Mouse (Mus musculus) hindbrain, embryonic 11.5 days (tissue): Measurements from ENCODE around the gene Abca7. TPM values are rescaled to one million over a fixed set of nuclear protein-coding genes. Genes with fewer than 3 reads are reported as not detected.

ENCODE experiments used
- ATAC-seq: fragments of 200-750 bp; cut with Nextera tagmentation; 2 replicates; pipeline ENCODE4 v1.8.0; 2017; ENCODE audit warnings: mild to moderate bottlenecking, moderate TSS enrichment, moderate library complexity; ENCODE audit not compliant: low FRiP score
- DNase-seq: peaks from one replicate; pipeline ENCODE4 v3.0.0-alpha.2; 2015; ENCODE audit warnings: low spot score
- H3K27ac ChIP-seq: fragments of 300-500 bp; sonication (generic); 2 replicates; pipeline ENCODE4 v1.5.1; 2014; ENCODE audit warnings: mild to moderate bottlenecking, low read depth, low read length
- H3K27me3 ChIP-seq: fragments of 300-500 bp; sonication (generic); 2 replicates; pipeline ENCODE4 v1.6.1; 2014; ENCODE audit warnings: mild to moderate bottlenecking, low read length, moderate library complexity, mixed read lengths; ENCODE audit not compliant: control insufficient read depth, insufficient read depth
- H3K36me3 ChIP-seq: fragments of 300-500 bp; sonication (generic); 2 replicates; pipeline ENCODE4 v1.6.1; 2014; ENCODE audit warnings: mild to moderate bottlenecking, low read length, moderate library complexity, mixed read lengths; ENCODE audit not compliant: control insufficient read depth, insufficient read depth
- H3K4me1 ChIP-seq: fragments of 300-500 bp; sonication (generic); replicated peaks from 2 replicates; pipeline ENCODE4 v1.6.1; 2014; ENCODE audit warnings: low read length, mixed read lengths; ENCODE audit not compliant: control insufficient read depth, insufficient read depth
- H3K4me2 ChIP-seq: fragments of 300-500 bp; sonication (generic); replicated peaks from 2 replicates; pipeline ENCODE4 v1.6.1; 2014; ENCODE audit warnings: mild to moderate bottlenecking, low read depth, low read length
- H3K4me3 ChIP-seq: fragments of 300-500 bp; sonication (generic); 2 replicates; pipeline ENCODE4 v1.5.1; 2014; ENCODE audit warnings: low read depth, low read length
- H3K9ac ChIP-seq: fragments of 300-500 bp; sonication (generic); 2 replicates; pipeline ENCODE4 v1.6.1; 2014; ENCODE audit warnings: low read depth, low read length
- H3K9me3 ChIP-seq: fragments of 300-500 bp; sonication (generic); 2 replicates; pipeline ENCODE4 v1.6.1; 2016; ENCODE audit warnings: low read length; ENCODE audit not compliant: control insufficient read depth
- WGBS: fragments of 180-500 bp; shearing (Covaris S2); extraction: QIAGEN DNeasy Blood & Tissue Kit; methylation state at CpG from one replicate; pipeline ENCODE4 v1.1.7; 2014; 5-methylcytosine and 5-hydroxymethylcytosine counted together
- polyA plus RNA-seq: library from polyadenylated mRNA; unstranded; fragments of >200 nt; fragmentation: Nextera tagmentation; extraction: Ambion mirVana; gene quantifications from 2 replicates; pipeline ENCODE4 v1.2.1, GENCODE M21; 2014

Gene Abca7
- polyA plus RNA-seq, 1 experiment from 2014 or later, result 2.6 TPM

- no peak overlapping the region for H3K4me2 ChIP-seq
- H3K4me3 ChIP-seq, result no peak overlapping the region
- H3K9me3 ChIP-seq, result no peaks in the 10 kb centered on the region
- H3K4me1 ChIP-seq, result peaks cover 2% of the 10 kb centered on the region
- DNase-seq (no peak), ATAC-seq (0 out of 2 replicates have a peak, but pooled peaks have one; percentile 0)
- H3K27ac ChIP-seq, result no peak overlapping the region
- WGBS, result 92% methylated on average over 1 of the region's 1 CpGs
- no peaks in the 10 kb centered on the region for H3K36me3 ChIP-seq
- H3K9ac ChIP-seq, result no peak overlapping the region
- H3K27me3 ChIP-seq, result peaks cover 7% of the 10 kb centered on the region
Observed at GRCm38 (mm10) chr10:79995636-79996035, 658 bp upstream of the Abca7 start.

GRCm38 (mm10) chr10:79997034-79997760 is 903 bp downstream of the Abca7 start:
- Histone ChIP-seq H3K27me3 (peaks cover 14% of the 10 kb centered on the region), H3K9me3 (no peaks in the 10 kb centered on the region), H3K4me2 (peak overlapping the region; percentile 66), H3K36me3 (no peaks in the 10 kb centered on the region), H3K4me3 (peak overlapping the region; percentile 46), H3K9ac (peak overlapping the region; percentile 45), H3K27ac (peak overlapping the region; percentile 61), H3K4me1 (peaks cover 2% of the 10 kb centered on the region)
- ATAC-seq (peak; percentile 83), DNase-seq (peak; percentile 91)
- under 1% methylated on average over 35 of the region's 35 CpGs for WGBS

- ATAC-seq (peak; percentile 26), DNase-seq (no peak)
- Histone ChIP-seq H3K9me3 (no peaks in the 10 kb centered on the region), H3K27ac (peak overlapping the region; percentile 58), H3K9ac (peak overlapping the region; percentile 45; the same call in 1 of the 2 replicates), H3K27me3 (peaks cover 19% of the 10 kb centered on the region), H3K36me3 (no peaks in the 10 kb centered on the region), H3K4me1 (peaks cover 4% of the 10 kb centered on the region), H3K4me2 (peak overlapping the region; percentile 66), H3K4me3 (peak overlapping the region; percentile 46)
- 12% methylated on average over 15 of the region's 15 CpGs for WGBS
Observed at GRCm38 (mm10) chr10:79997819-79998218, 1.5 kb downstream of the Abca7 start.

- Histone ChIP-seq H3K27ac (no peak overlapping the region), H3K9me3 (no peaks in the 10 kb centered on the region), H3K4me1 (peaks cover 4% of the 10 kb centered on the region), H3K36me3 (no peaks in the 10 kb centered on the region), H3K27me3 (peaks cover 26% of the 10 kb centered on the region), H3K9ac (no peak overlapping the region), H3K4me3 (no peak overlapping the region), H3K4me2 (no peak overlapping the region)
- ATAC-seq (no peak), DNase-seq (no peak)
- WGBS, result 66% methylated on average over 9 of the region's 9 CpGs
Observed at GRCm38 (mm10) chr10:80001945-80002344, 5.7 kb downstream of the Abca7 start.

GRCm38 (mm10) chr10:80002829-80003228 is 6.5 kb downstream of the Abca7 start:
- DNase-seq (no peak), ATAC-seq (no peak)
- Histone ChIP-seq H3K36me3 (no peaks in the 10 kb centered on the region), H3K27ac (no peak overlapping the region), H3K9ac (no peak overlapping the region), H3K4me2 (no peak overlapping the region), H3K9me3 (no peaks in the 10 kb centered on the region), H3K4me1 (peaks cover 4% of the 10 kb centered on the region), H3K27me3 (peaks cover 26% of the 10 kb centered on the region), H3K4me3 (no peak overlapping the region)
- WGBS, result 20% methylated on average over 21 of the region's 21 CpGs

- Histone ChIP-seq H3K36me3 (0 out of 2 replicates have a peak, but pooled peaks cover 3% of the 10 kb centered on the region), H3K27ac (no peak overlapping the region), H3K27me3 (peaks cover 26% of the 10 kb centered on the region), H3K9me3 (no peaks in the 10 kb centered on the region), H3K9ac (no peak overlapping the region), H3K4me1 (0 out of 2 replicates have a peak, but pooled peaks cover 2% of the 10 kb centered on the region), H3K4me2 (no peak overlapping the region), H3K4me3 (no peak overlapping the region)
- WGBS, result 60% methylated on average over 9 of the region's 9 CpGs
- DNase-seq (no peak), ATAC-seq (no peak)
Observed at GRCm38 (mm10) chr10:80003374-80004232, 7.3 kb downstream of the Abca7 start.

GRCm38 (mm10) chr10:80004233-80004705 is 8.0 kb downstream of the Abca7 start:
- DNase-seq (no peak), ATAC-seq (no peak)
- H3K9me3 ChIP-seq, result no peaks in the 10 kb centered on the region
- 96% methylated on average over 8 of the region's 8 CpGs for WGBS
- H3K4me3 ChIP-seq, result no peak overlapping the region
- H3K9ac ChIP-seq, result no peak overlapping the region
- H3K27ac ChIP-seq, result no peak overlapping the region
- H3K4me2 ChIP-seq, result no peak overlapping the region
- H3K4me1 ChIP-seq, result 0 out of 2 replicates have a peak, but pooled peaks cover 2% of the 10 kb centered on the region
- 0 out of 2 replicates have a peak, but pooled peaks cover 3% of the 10 kb centered on the region for H3K36me3 ChIP-seq
- peaks cover 26% of the 10 kb centered on the region for H3K27me3 ChIP-seq

GRCm38 (mm10) chr10:80011740-80012139 is 15.4 kb downstream of the Abca7 start:
- Histone ChIP-seq H3K9me3 (peaks cover 3% of the 10 kb centered on the region; the same call in 1 of the 2 replicates), H3K27ac (no peak overlapping the region), H3K27me3 (peaks cover 37% of the 10 kb centered on the region), H3K4me3 (no peak overlapping the region), H3K9ac (no peak overlapping the region), H3K36me3 (0 out of 2 replicates have a peak, but pooled peaks cover 3% of the 10 kb centered on the region), H3K4me2 (no peak overlapping the region), H3K4me1 (no peaks in the 10 kb centered on the region)
- ATAC-seq, result no peak
- WGBS, result 87% methylated on average over 6 of the region's 6 CpGs
- DNase-seq, result no peak
